Mouse (Mus musculus) adrenal gland, postnatal 36 days (tissue): ENCODE results near the gene Cend1. TPM values are rescaled to one million over a fixed set of nuclear protein-coding genes. Genes with fewer than 3 reads are reported as not detected.

Source experiments
- DNase-seq, 2 experiments: peaks; one replicate each; pipeline ENCODE4 v3.0.0; 2021; ENCODE audit warnings: mixed read lengths in 1 of 2
- total RNA-seq, 2 experiments: library from RNA; stranded (reverse); gene quantifications; 2 replicates each; pipeline ENCODE4 v1.2.3; 2021

Cend1 gene
- total RNA-seq, 2 experiments from 2014 or later, result 0.70 to 1.3 TPM

- no peak for DNase-seq
These were observed 14.0 kb upstream of the Cend1 start for GRCm38 (mm10) chr7:141443081-141443821.

GRCm38 (mm10) chr7:141442199-141442598 is 12.9 kb upstream of the Cend1 start:
- DNase-seq, result no peak

GRCm38 (mm10) chr7:141441460-141441859 is 12.2 kb upstream of the Cend1 start:
- no peak for DNase-seq

GRCm38 (mm10) chr7:141440613-141441012 is 11.3 kb upstream of the Cend1 start:
- DNase-seq, result peak; percentile 74 to 83

- no peak for DNase-seq
These were observed 10.5 kb upstream of the Cend1 start for GRCm38 (mm10) chr7:141439811-141440210.

- no peak for DNase-seq
These were observed 9.9 kb upstream of the Cend1 start for GRCm38 (mm10) chr7:141439140-141439679.

GRCm38 (mm10) chr7:141438201-141438968 is 9.1 kb upstream of the Cend1 start:
- no peak for DNase-seq

GRCm38 (mm10) chr7:141437178-141438120 is 8.2 kb upstream of the Cend1 start, which contains the start of gene Slc25a22:
Gene Slc25a22, minus strand, starts transcription at chr7:141437892.
- peak; percentile 88 to 93 for DNase-seq

- no peak for DNase-seq
These were observed 7.2 kb upstream of the Cend1 start for GRCm38 (mm10) chr7:141436523-141436892.

- no peak for DNase-seq
These were observed 6.7 kb upstream of the Cend1 start for GRCm38 (mm10) chr7:141435856-141436522.

GRCm38 (mm10) chr7:141435129-141435855 is 6.0 kb upstream of the Cend1 start:
- DNase-seq, result peak; percentile 81 to 86

GRCm38 (mm10) chr7:141434464-141434863 is 5.2 kb upstream of the Cend1 start:
- peak; percentile 72 to 77 for DNase-seq

GRCm38 (mm10) chr7:141433517-141434400 is 4.5 kb upstream of the Cend1 start:
- DNase-seq, result no peak

- DNase-seq, result peak; percentile 82 to 88
These were observed 3.6 kb upstream of the Cend1 start for GRCm38 (mm10) chr7:141432741-141433516.

- peak; percentile 89 to 92 for DNase-seq
These were observed 2.9 kb upstream of the Cend1 start for GRCm38 (mm10) chr7:141432186-141432611.

- DNase-seq, result no peak
These were observed 2.3 kb upstream of the Cend1 start for GRCm38 (mm10) chr7:141431434-141432185.

- DNase-seq, result no peak
These were observed 1.4 kb upstream of the Cend1 start for GRCm38 (mm10) chr7:141430585-141431240.
